Mouse (Mus musculus): ENCODE measurements around the gene Parp8. TPM values are rescaled to one million over a fixed set of nuclear protein-coding genes. Genes with fewer than 3 reads are reported as not detected.

Parp8 gene
- total and polyA plus RNA-seq, 2 experiments from 2014 or later, result 23.9 to 38.7 TPM

DNA sequence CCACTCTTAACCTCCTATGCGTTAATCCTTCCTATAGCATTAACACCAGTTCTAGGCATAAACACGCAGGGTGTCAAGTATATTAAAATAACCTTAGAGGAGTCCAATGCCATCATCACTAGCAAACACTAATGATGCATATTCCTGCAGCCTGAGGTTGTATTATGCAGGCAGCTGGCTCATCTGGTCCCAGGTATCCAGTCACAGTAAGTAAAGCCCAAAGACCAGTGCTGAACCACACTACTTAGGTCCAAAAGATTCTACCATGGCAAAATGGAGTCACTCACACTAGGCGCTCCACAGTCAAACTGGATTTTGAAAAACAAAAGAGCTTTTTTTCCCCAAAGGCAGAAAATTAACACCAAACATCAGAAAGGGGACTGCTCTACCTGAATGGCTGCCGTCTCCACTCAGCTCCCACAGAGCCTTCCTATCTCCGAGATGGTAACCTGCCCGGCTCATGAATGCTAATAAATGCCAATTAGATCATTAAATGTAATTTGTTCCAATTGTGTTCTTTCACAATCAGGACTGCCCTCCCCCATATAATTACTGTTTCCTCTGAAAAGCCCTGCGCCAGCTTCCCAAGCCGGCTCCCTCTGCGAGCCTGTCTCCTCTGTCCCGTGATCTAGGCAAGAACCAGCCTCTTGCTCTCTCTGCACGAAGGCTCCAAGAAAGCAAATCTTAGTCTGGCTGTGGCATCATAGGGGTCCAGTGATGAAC is 54.5 kb downstream of the Parp8 start:
- H3K27ac ChIP-seq, result no peak overlapping the region
- DNase-seq (ENCODE audit: low spot score), result no peak
- no peak for TF ChIP-seq CTCF (IDR thresholded peaks at IDR 0.05; ENCODE audit: low read depth)
- peaks cover 7% of the 10 kb centered on the region; the same call in 1 of the 2 replicates for H3K4me1 ChIP-seq (ENCODE audit: insufficient read depth, low read length)
- H3K36me3 ChIP-seq (ENCODE audit: insufficient read depth, low read length), result no peaks in the 10 kb centered on the region
- WGBS, result 69% methylated on average over 11 of the region's 11 CpGs
- H3K9me3 ChIP-seq (ENCODE audit: low read length), result no peaks in the 10 kb centered on the region
- no peak overlapping the region for H3K4me2 ChIP-seq (ENCODE audit: low read depth, low read length)
- no peak overlapping the region for H3K4me3 ChIP-seq (ENCODE audit: low read length)
- no peak overlapping the region for H3K9ac ChIP-seq (replicated peaks; ENCODE audit: low read length)
- H3K27me3 ChIP-seq (ENCODE audit: insufficient read depth, low read length), result no peaks in the 10 kb centered on the region
- ATAC-seq, result no peak

GRCm38 (mm10) chr13:116969650-116970049 is 55.7 kb downstream of the Parp8 start:
- no peak overlapping the region for H3K9ac ChIP-seq (replicated peaks; ENCODE audit: low read length)
- H3K36me3 ChIP-seq (ENCODE audit: insufficient read depth, low read length), result no peaks in the 10 kb centered on the region
- DNase-seq (ENCODE audit: low spot score) (no peak), ATAC-seq (no peak)
- no peaks in the 10 kb centered on the region for H3K9me3 ChIP-seq (ENCODE audit: low read length)
- no peak for TF ChIP-seq CTCF (IDR thresholded peaks at IDR 0.05; ENCODE audit: low read depth)
- 81% methylated on average over 1 of the region's 1 CpGs for WGBS
- H3K27ac ChIP-seq, result no peak overlapping the region
- no peak overlapping the region for H3K4me3 ChIP-seq (ENCODE audit: low read length)
- peaks cover 6% of the 10 kb centered on the region; the same call in 1 of the 2 replicates for H3K4me1 ChIP-seq (ENCODE audit: insufficient read depth, low read length)
- no peak overlapping the region for H3K4me2 ChIP-seq (ENCODE audit: low read depth, low read length)
- H3K27me3 ChIP-seq (ENCODE audit: insufficient read depth, low read length), result no peaks in the 10 kb centered on the region

GRCm38 (mm10) chr13:116968906-116969305 is 56.4 kb downstream of the Parp8 start:
- H3K27ac ChIP-seq, result no peak overlapping the region
- no peak overlapping the region for H3K9ac ChIP-seq (replicated peaks; ENCODE audit: low read length)
- H3K27me3 ChIP-seq (ENCODE audit: insufficient read depth, low read length), result no peaks in the 10 kb centered on the region
- TF ChIP-seq CTCF (IDR thresholded peaks at IDR 0.05; ENCODE audit: low read depth), result no peak
- 97% methylated on average over 4 of the region's 4 CpGs for WGBS
- DNase-seq (ENCODE audit: low spot score), result no peak
- no peak overlapping the region for H3K4me2 ChIP-seq (ENCODE audit: low read depth, low read length)
- no peak overlapping the region for H3K4me3 ChIP-seq (ENCODE audit: low read length)
- no peak for ATAC-seq
- no peaks in the 10 kb centered on the region; the same call in 1 of the 2 replicates for H3K4me1 ChIP-seq (ENCODE audit: insufficient read depth, low read length)
- H3K9me3 ChIP-seq (ENCODE audit: low read length), result no peaks in the 10 kb centered on the region
- no peaks in the 10 kb centered on the region for H3K36me3 ChIP-seq (ENCODE audit: insufficient read depth, low read length)

- Histone ChIP-seq H3K9me3 (ENCODE audit: low read length) (no peaks in the 10 kb centered on the region), H3K9ac (replicated peaks; ENCODE audit: low read length) (no peak overlapping the region), H3K27ac (no peak overlapping the region), H3K4me1 (ENCODE audit: insufficient read depth, low read length) (peaks cover 3% of the 10 kb centered on the region; the same call in 1 of the 2 replicates), H3K4me3 (ENCODE audit: low read length) (no peak overlapping the region), H3K36me3 (ENCODE audit: insufficient read depth, low read length) (no peaks in the 10 kb centered on the region), H3K4me2 (ENCODE audit: low read depth, low read length) (no peak overlapping the region), H3K27me3 (ENCODE audit: insufficient read depth, low read length) (no peaks in the 10 kb centered on the region)
- ATAC-seq (no peak), DNase-seq (ENCODE audit: low spot score) (no peak)
- whole genome bisulfite sequencing, result 89% methylated on average over 3 of the region's 3 CpGs
- TF ChIP-seq CTCF (IDR thresholded peaks at IDR 0.05; ENCODE audit: low read depth), result no peak
Measured at GRCm38 (mm10) chr13:116967459-116967858, 57.9 kb downstream of the Parp8 start.

- H3K27ac ChIP-seq, result no peak overlapping the region
- 0 out of 2 replicates have a peak, but pooled peaks cover 3% of the 10 kb centered on the region for H3K4me1 ChIP-seq (ENCODE audit: insufficient read depth, low read length)
- no peak for TF ChIP-seq CTCF (IDR thresholded peaks at IDR 0.05; ENCODE audit: low read depth)
- H3K9ac ChIP-seq (replicated peaks; ENCODE audit: low read length), result no peak overlapping the region
- ATAC-seq (no peak), DNase-seq (ENCODE audit: low spot score) (no peak)
- no peaks in the 10 kb centered on the region for H3K9me3 ChIP-seq (ENCODE audit: low read length)
- WGBS, result 76% methylated on average over 15 of the region's 15 CpGs
- H3K4me2 ChIP-seq (ENCODE audit: low read depth, low read length), result no peak overlapping the region
- H3K36me3 ChIP-seq (ENCODE audit: insufficient read depth, low read length), result no peaks in the 10 kb centered on the region
- H3K27me3 ChIP-seq (ENCODE audit: insufficient read depth, low read length), result no peaks in the 10 kb centered on the region
- H3K4me3 ChIP-seq (ENCODE audit: low read length), result no peak overlapping the region
Measured at GRCm38 (mm10) chr13:116962480-116963462, 62.6 kb downstream of the Parp8 start.

DNA sequence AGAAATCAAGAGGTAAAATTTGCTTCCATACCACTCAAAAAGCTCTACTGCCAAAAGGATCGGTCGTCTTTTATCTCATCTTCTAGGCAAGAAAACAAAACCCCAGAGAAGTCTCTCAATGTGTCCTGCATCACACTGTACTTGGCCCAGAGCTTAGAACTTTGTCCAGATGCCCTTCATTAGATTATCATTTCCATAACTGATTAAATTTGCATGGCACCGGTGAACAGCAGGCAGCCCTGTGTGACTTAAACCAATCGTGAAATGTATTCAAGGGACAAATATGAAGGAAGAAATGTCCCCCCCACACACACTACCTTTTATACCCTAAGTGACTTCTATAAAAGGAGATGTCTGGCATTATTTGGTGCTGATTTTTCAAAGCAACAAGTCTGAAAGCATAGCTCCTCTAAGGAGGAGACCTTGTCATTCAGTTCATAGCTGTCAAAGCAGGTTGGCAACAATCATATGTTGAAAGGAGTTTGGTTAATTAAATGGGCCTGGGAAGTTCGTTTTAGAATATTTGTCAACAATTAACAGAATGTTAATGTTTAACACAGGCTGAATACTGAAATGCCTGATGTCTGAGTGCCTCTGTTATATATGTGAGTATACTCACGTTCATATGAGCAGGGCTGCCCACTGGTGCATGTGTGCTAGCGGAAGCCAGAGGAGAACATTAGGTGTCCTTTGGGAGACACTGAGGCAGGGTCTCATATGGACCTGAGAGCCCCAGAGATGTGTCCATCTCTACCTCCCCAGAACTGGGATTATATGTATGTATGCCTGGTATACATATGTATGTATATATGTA is 66.4 kb downstream of the Parp8 start:
- 46% methylated on average over 7 of the region's 7 CpGs for WGBS
- TF ChIP-seq CTCF (IDR thresholded peaks at IDR 0.05; ENCODE audit: low read depth), result no peak
- no peak overlapping the region for H3K4me3 ChIP-seq (ENCODE audit: low read length)
- no peak overlapping the region for H3K27ac ChIP-seq
- H3K9ac ChIP-seq (replicated peaks; ENCODE audit: low read length), result no peak overlapping the region
- no peaks in the 10 kb centered on the region for H3K27me3 ChIP-seq (ENCODE audit: insufficient read depth, low read length)
- H3K4me2 ChIP-seq (ENCODE audit: low read depth, low read length), result no peak overlapping the region
- H3K9me3 ChIP-seq (ENCODE audit: low read length), result no peaks in the 10 kb centered on the region
- DNase-seq (ENCODE audit: low spot score) (no peak), ATAC-seq (no peak)
- H3K36me3 ChIP-seq (ENCODE audit: insufficient read depth, low read length), result no peaks in the 10 kb centered on the region
- H3K4me1 ChIP-seq (ENCODE audit: insufficient read depth, low read length), result 0 out of 2 replicates have a peak, but pooled peaks cover 3% of the 10 kb centered on the region
